Mouse (Mus musculus) splenic B cell, adult 2 months (primary cell): ENCODE data around the gene Fus.
A peak's percentile ranks its signal among the peaks of the same experiment; 100 is the strongest.

Source experiments
- DNase-seq: peaks from one replicate; pipeline ENCODE4 v3.0.0-alpha.2; 2011; ENCODE audit warnings: low read depth, low spot score
- H3K27me3 ChIP-seq: 2 replicates; pipeline ENCODE4 v1.6.1; 2012; ENCODE audit warnings: mild to moderate bottlenecking, low read length, moderate library complexity, mixed read lengths; ENCODE audit not compliant: control insufficient read depth, poor library complexity, insufficient read depth, severe bottlenecking
- H3K36me3 ChIP-seq: 2 replicates; pipeline ENCODE4 v1.6.1; 2012; ENCODE audit warnings: mild to moderate bottlenecking, low read length, moderate library complexity, mixed read lengths; ENCODE audit not compliant: control insufficient read depth, poor library complexity, insufficient read depth, severe bottlenecking

The Fus gene

GRCm38 (mm10) chr7:127978856-127979255, 11.6 kb downstream of the Fus start:
- DNase-seq: no peak
- peaks cover 42% of the 10 kb centered on the region for H3K36me3 ChIP-seq

DNA sequence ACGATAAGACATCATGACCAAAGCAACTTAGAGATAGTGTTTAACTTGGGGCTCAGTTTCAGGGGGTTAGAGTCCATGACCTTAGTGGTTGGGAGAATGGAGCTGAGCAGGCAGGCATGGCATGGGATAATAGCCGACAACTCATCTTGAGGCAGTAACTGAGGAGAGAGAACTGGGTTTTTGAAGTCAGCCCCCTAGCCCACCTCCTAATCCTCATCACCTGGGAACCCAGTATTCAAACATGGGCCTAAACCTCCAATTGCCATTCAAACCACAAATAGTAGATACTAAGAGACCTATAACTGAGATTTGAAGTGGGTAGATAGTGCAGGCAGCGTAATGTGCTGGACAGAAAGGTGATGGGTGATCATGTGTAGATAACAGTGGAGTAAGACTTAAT, 13.3 kb downstream of the Fus start:
- peaks cover 37% of the 10 kb centered on the region for H3K36me3 ChIP-seq
- no peaks in the 10 kb centered on the region for H3K27me3 ChIP-seq
- no peak for DNase-seq

More at GRCm38 (mm10) chr7:127978856-127979255, 11.6 kb downstream of the Fus start:
- no peaks in the 10 kb centered on the region for H3K27me3 ChIP-seq

GRCm38 (mm10) chr7:127988904-127989303, 21.6 kb downstream of the Fus start:
- peaks cover 6% of the 10 kb centered on the region for H3K36me3 ChIP-seq
- no peaks in the 10 kb centered on the region for H3K27me3 ChIP-seq
- no peak for DNase-seq

GRCm38 (mm10) chr7:127991643-127992487, 24.6 kb downstream of the Fus start:
- DNase-seq: peak; percentile 84
- Histone ChIP-seq H3K36me3 (peaks cover 3% of the 10 kb centered on the region), H3K27me3 (no peaks in the 10 kb centered on the region)

DNA sequence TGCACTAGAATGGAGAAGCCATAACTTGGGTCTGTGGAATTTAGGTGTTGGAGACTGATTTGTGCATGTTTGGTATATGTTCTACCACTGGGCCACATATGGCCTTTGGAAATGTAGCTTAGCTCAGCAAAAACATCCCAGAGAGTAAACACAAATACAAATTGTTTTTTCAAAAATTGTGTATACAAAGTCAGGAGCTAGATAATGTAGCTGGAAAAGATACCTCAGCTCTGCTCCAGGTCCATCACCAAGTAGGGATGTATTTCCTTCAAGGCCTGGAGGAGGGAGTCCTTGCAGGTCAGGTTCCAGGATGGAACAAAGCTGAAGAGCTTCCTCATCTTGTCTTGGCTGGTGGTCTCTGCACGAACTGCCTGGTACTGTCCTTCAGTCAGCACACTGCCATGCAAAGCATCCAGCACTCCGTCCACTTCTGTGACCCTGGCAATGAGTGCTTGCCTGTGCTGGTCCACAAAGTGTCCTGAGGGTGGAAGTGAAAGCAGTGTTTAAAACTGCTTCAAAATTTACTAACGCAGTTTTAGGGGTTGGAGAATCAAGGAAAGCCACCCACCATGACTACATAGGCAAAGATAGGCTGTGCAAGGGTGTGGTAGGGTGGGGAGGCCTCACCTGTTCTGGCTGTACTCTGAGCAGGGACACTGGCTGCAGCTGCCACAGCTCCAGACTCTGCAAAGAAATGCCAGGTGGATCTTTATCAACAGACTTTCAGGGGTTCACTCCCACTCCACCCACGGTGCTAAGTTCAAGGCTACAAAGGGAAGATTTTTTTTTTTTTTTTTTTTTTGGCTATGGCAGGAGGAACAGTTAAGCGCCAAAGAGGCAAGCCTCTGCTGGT, 25.5 kb downstream of the Fus start:
- H3K36me3 ChIP-seq: no peaks in the 10 kb centered on the region; the same call in 1 of the 2 replicates
- no peaks in the 10 kb centered on the region for H3K27me3 ChIP-seq
- DNase-seq: peak; percentile 23

DNA sequence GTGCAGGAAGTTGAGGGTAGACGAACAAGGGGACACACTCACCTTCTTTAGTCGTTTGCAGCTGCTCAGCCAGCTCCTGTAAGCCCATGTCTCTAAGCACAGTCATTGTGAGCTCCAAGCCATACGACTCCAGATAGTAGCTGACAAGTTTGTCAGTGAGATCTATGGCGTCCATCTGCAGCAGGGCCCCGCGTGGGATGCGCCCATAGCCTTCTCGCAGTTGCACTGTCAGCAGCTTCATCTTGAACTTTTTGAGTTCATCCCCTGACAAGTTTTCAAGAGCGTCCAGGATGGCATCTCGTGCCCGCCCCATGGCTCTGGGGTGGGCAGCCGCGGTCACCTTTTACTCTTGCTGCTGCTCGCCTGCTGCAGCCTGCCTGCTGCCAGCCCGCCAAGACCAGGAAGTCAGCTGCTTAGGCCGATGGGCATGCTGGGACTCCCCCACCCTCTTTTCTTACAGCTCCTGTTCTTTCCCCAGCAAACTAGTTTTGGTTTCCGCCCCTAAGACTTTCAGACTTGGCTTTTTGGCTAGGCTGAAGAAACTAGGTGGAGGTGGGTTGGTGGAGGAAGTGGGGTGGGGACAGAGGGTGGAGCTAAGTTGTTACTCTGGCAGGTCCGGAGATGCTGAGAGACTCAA, 26.2 kb downstream of the Fus start, which contains the start of gene Pycard:
TSS of gene Pycard (minus strand) at position 527 of the 637 bp plus-strand sequence.
- DNase-seq: peak; percentile 80

DNA sequence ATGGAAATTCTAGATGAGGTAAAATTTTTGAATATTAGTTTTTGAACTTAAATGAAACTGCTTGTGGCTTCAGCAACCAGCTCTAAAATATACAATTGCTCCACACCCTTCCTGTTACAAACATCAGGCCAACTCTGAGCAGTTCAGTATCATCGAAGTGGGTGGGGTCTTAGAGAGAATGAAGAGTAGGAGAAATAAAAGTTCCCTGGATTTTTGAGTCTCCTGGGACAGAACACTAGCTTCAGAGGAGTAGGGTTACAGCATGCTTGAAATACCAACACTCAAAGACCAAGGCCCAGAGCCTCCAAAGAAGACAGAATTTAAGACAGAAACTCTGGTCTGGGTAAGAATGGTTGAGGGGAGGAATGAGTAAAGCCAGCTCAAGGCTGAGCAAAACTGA, 32.2 kb downstream of the Fus start:
- no peak for DNase-seq
- Histone ChIP-seq H3K36me3 (no peaks in the 10 kb centered on the region), H3K27me3 (no peaks in the 10 kb centered on the region)

More for the DNA sequence above, 26.2 kb downstream of the Fus start, which contains the start of gene Pycard:
- Histone ChIP-seq H3K27me3 (no peaks in the 10 kb centered on the region), H3K36me3 (no peaks in the 10 kb centered on the region; the same call in 1 of the 2 replicates)

GRCm38 (mm10) chr7:128000068-128000950, 33.1 kb downstream of the Fus start:
- Histone ChIP-seq H3K27me3 (no peaks in the 10 kb centered on the region), H3K36me3 (no peaks in the 10 kb centered on the region)
- no peak for DNase-seq

DNA sequence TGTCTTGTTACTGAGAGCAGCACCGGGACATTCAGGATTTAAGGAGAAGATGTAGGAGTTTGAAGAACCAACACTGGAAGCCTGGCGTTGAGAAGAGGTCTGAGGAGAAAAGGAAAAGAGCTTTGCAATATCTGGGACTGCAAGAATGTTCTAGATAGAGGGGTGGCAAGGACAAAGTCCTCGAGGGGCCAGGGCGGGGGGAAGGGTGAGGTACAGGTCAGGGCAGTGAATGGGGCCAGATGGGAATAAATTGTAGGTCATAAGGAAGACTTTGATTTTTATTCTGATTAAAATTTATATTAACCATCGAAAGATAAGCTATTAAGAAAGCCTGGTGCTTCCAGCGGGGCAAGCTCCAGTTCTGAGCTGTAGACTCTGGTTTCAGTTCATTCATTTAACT, 35.8 kb downstream of the Fus start:
- Histone ChIP-seq H3K36me3 (no peaks in the 10 kb centered on the region), H3K27me3 (no peaks in the 10 kb centered on the region)
- DNase-seq: no peak

DNA sequence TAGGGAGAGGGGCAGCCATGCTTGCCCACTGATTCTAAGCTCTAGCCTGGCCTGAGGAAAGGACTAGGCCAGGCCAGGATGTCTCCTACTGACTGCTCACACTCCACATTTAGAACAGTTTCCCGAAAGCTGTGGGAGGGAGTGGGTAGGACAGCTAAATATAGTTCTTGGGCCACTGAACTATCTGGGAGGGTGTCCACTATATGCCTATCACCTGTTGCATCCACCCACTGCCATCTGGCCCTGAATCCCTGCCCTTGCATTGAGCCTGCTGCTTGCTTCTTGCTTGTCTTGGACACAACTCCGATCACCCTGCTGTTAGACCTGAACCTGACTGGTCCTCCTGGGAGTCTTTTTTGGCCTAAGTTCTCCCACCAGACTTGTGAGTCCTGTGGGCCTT, 36.4 kb downstream of the Fus start, which contains the start of gene Trim72:
TSS of gene Trim72 (plus strand) at position 262 of the 400 bp plus-strand sequence.
- no peak for DNase-seq
- no peaks in the 10 kb centered on the region for H3K36me3 ChIP-seq
- no peaks in the 10 kb centered on the region for H3K27me3 ChIP-seq

DNA sequence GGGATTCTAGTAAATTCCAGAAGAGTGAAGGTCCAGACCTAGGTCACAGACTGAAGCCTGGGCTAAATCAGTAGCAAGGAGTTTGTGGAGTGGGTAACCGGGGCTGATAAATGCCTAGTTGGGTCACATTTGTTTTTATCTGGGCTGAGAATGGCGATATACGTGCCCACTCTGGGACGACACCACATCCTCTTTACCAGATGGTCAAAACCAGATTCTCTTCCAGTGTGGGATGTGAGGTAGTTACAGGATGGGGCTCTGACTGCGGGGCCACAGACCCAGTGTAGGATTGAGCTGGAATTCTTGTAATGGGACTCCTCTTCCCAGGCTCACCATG, 36.9 kb downstream of the Fus start:
- no peaks in the 10 kb centered on the region for H3K36me3 ChIP-seq
- H3K27me3 ChIP-seq: no peaks in the 10 kb centered on the region
- DNase-seq: no peak

DNA sequence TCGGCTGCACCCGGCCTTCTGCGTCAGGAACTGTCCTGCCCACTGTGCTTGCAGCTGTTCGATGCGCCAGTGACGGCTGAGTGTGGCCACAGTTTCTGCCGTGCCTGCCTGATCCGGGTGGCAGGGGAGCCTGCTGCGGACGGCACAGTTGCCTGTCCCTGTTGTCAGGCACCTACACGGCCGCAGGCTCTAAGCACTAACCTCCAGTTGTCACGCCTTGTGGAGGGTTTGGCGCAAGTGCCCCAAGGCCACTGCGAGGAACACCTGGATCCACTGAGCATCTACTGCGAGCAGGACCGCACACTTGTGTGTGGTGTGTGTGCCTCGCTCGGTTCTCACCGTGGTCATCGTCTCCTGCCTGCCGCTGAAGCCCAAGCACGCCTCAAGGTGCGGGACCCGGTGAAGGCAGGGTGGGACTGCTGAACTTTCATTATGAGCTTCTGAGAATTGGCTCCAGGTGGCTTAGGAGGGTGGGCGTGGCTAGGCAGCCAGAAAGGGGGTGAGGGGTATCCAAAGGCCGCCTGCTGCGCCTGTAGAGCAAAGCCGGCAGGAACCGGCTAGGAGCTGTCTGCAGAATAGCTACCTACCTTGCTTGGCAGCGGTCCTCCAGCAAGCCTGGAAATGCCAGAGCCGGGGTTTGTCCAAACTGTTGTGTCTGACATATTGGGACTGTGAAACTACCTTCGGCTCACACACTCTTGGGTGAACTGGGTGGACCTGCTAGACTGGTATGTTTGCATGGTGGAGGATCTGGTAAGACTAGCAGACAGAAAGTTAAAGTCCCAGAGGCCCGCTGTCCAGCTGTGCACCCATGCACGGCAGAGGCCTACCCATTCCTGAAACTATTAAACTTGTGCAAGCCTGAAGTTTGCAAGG, 37.5 kb downstream of the Fus start:
- Histone ChIP-seq H3K27me3 (no peaks in the 10 kb centered on the region), H3K36me3 (no peaks in the 10 kb centered on the region)
- no peak for DNase-seq

GRCm38 (mm10) chr7:128006193-128006592, 38.9 kb downstream of the Fus start:
- H3K36me3 ChIP-seq: no peaks in the 10 kb centered on the region
- H3K27me3 ChIP-seq: no peaks in the 10 kb centered on the region
- no peak for DNase-seq
